Mouse (Mus musculus) central nervous system, embryonic 18 days (tissue): Measurements from ENCODE around the gene Stx4a. TPM values are rescaled to one million over a fixed set of nuclear protein-coding genes. Genes with fewer than 3 reads are reported as not detected.

Experiments
- polyA plus RNA-seq: library from polyadenylated mRNA; depleted of rRNA; stranded (reverse); fragments of >200 nt; gene quantifications from 2 replicates; pipeline ENCODE4 v1.2.3, GENCODE M21; 2012; rRNA removed

The Stx4a gene
- polyA plus RNA-seq, result 43.4 and 52.4 TPM in 2 replicates

GRCm38 (mm10) chr7:127824176-127824871 lies at the start of gene Stx4a, which contains the start of gene Stx1b:
Gene Stx4a, plus strand, starts transcription at chr7:127824294.
Gene Stx1b, minus strand, starts transcription at chr7:127824549.

GRCm38 (mm10) chr7:127776426-127776825 lies 47.7 kb upstream of the Stx4a start, which contains the start of gene Setd1a:
Gene Setd1a, plus strand, starts transcription at chr7:127776670.

GRCm38 (mm10) chr7:127785308-127785707 lies 38.8 kb upstream of the Stx4a start, which contains the start of gene Gm49388:
Gene Gm49388, plus strand, starts transcription at chr7:127785608.

GRCm38 (mm10) chr7:127800435-127801009 lies 23.6 kb upstream of the Stx4a start, which contains the start of gene Hsd3b7:
Gene Hsd3b7, plus strand, starts transcription at chr7:127800604.

GRCm38 (mm10) chr7:127876041-127876466 lies 52.0 kb downstream of the Stx4a start, which contains the start of gene Zfp646:
Gene Zfp646, plus strand, starts transcription at chr7:127876221.

GRCm38 (mm10) chr7:127876467-127877348 lies 52.6 kb downstream of the Stx4a start, which contains the start of gene Zfp668:
Gene Zfp668, minus strand, starts transcription at chr7:127876828.

GRCm38 (mm10) chr7:127890798-127891197 lies 66.7 kb downstream of the Stx4a start, which contains the start of gene Prss53:
Gene Prss53, minus strand, starts transcription at chr7:127890970.

GRCm38 (mm10) chr7:127895442-127895841 lies 71.3 kb downstream of the Stx4a start, which contains the start of the genes Gm21974 and Vkorc1:
Gene Gm21974, minus strand, starts transcription at chr7:127895454.
Gene Vkorc1, minus strand, starts transcription at chr7:127895617.

Other genes with a start within 250 kb of the Stx4a start
- gene Ccdc189, start 235.7 kb upstream of the Stx4a start, polyA plus RNA-seq, result 13.5 TPM in 2 replicates
- 46.9 and 49.5 TPM in 2 replicates for gene Rnf40, start 235.5 kb upstream of the Stx4a start, polyA plus RNA-seq
- 28.9 and 29.8 TPM in 2 replicates for gene Zfp629, start 208.5 kb upstream of the Stx4a start, polyA plus RNA-seq
- gene Bcl7c, start 115.4 kb upstream of the Stx4a start, polyA plus RNA-seq, result 55.6 and 57.5 TPM in 2 replicates
- 10.1 and 11.8 TPM in 2 replicates for gene Ctf1, start 111.6 kb upstream of the Stx4a start, polyA plus RNA-seq
- gene Ctf2, start 92.1 kb upstream of the Stx4a start, polyA plus RNA-seq, result not detected in 2 replicates
- 122 and 135 TPM in 2 replicates for gene Fbxl19, start 79.8 kb upstream of the Stx4a start, polyA plus RNA-seq
- gene Orai3, start 54.5 kb upstream of the Stx4a start, polyA plus RNA-seq, result 9.1 and 11.1 TPM in 2 replicates
- gene Setd1a, start 47.6 kb upstream of the Stx4a start, polyA plus RNA-seq, result 9.1 and 11.1 TPM in 2 replicates
- 0.20 and 0.35 TPM in 2 replicates for gene Gm49388, start 38.7 kb upstream of the Stx4a start, polyA plus RNA-seq
- gene Hsd3b7, start 23.7 kb upstream of the Stx4a start, polyA plus RNA-seq, result 12.5 and 14.7 TPM in 2 replicates
- 104 and 129 TPM in 2 replicates for gene Stx1b, start 255 bp downstream of the Stx4a start, polyA plus RNA-seq
- 16.3 and 17.3 TPM in 2 replicates for gene Zfp646, start 51.9 kb downstream of the Stx4a start, polyA plus RNA-seq
- 14.1 and 18.4 TPM in 2 replicates for gene Zfp668, start 52.5 kb downstream of the Stx4a start, polyA plus RNA-seq
- gene Prss53, start 66.7 kb downstream of the Stx4a start, polyA plus RNA-seq, result 2.9 and 3.0 TPM in 2 replicates
- not detected in 2 replicates for gene Gm21974, start 71.2 kb downstream of the Stx4a start, polyA plus RNA-seq
- gene Vkorc1, start 71.3 kb downstream of the Stx4a start, polyA plus RNA-seq, result 68.8 and 78.8 TPM in 2 replicates
- gene Bckdk, start 79.8 kb downstream of the Stx4a start, polyA plus RNA-seq, result 44.6 and 48.7 TPM in 2 replicates
- gene Kat8, start 88.2 kb downstream of the Stx4a start, polyA plus RNA-seq, result 48.7 and 49.7 TPM in 2 replicates
- 0.57 and 1.2 TPM in 2 replicates for gene Prss8, start 105.8 kb downstream of the Stx4a start, polyA plus RNA-seq
- 14.2 and 14.7 TPM in 2 replicates for gene Prss36, start 122.4 kb downstream of the Stx4a start, polyA plus RNA-seq
- gene Fus, start 143.2 kb downstream of the Stx4a start, polyA plus RNA-seq, result 556 and 596 TPM in 2 replicates
- 4.5 and 7.3 TPM in 2 replicates for gene Pycard, start 169.6 kb downstream of the Stx4a start, polyA plus RNA-seq
- 0.53 and 3.0 TPM in 2 replicates for gene Trim72, start 179.7 kb downstream of the Stx4a start, polyA plus RNA-seq
- gene Itgam, start 238.3 kb downstream of the Stx4a start, polyA plus RNA-seq, result 1.1 and 1.7 TPM in 2 replicates
- not detected in 2 replicates for gene Gm49368, start 238.4 kb downstream of the Stx4a start, polyA plus RNA-seq